Mouse (Mus musculus): ENCODE data around the gene Per1. TPM values are rescaled to one million over a fixed set of nuclear protein-coding genes. Genes with fewer than 3 reads are reported as not detected.

Gene Per1
- polyA plus RNA-seq, 1 experiment, result 25.0 TPM

DNA sequence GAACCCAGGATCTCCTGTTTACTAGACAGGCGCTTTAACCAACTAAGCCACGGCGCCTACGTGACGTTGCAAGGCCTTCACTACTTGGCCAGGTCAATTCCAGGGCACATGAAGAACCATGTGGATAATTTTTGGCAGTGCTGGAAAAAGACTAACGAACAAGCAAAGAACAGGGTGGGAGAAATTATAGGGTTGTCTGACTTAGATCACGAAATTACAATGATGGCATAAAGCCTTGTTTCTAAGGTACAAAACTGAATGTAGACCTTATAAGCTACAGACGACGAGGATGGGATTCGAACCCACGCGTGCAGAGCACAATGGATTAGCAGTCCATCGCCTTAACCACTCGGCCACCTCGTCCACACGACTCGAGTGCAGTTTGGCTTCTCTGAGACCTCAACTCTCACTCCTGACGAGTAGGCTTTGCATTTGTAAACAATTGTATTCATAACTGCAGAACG is 32.2 kb upstream of the Per1 start:
- peak overlapping the region; percentile 83 for H3K9ac ChIP-seq (ENCODE audit: low read depth, poor library complexity, severe bottlenecking)
- TF ChIP-seq CTCF (IDR thresholded peaks at IDR 0.05; ENCODE audit: low read depth, low read length) (no peak), EP300 (IDR thresholded peaks at IDR 0.05; ENCODE audit: insufficient read depth, low read depth, low read length) (peak; percentile 57; the same call in 1 of the 2 replicates)
- peak overlapping the region; percentile 92 for H3K4me3 ChIP-seq (ENCODE audit: low read depth, low read length)
- no peaks in the 10 kb centered on the region for H3K9me3 ChIP-seq (replicated peaks; ENCODE audit: control insufficient read depth, insufficient read depth, low read length, poor library complexity, severe bottlenecking)
- H3K27ac ChIP-seq (ENCODE audit: insufficient read depth, low read length), result peak overlapping the region; percentile 53
- H3K4me1 ChIP-seq (ENCODE audit: control insufficient read depth, insufficient read depth, low read length), result no peaks in the 10 kb centered on the region
- H3K27me3 ChIP-seq (ENCODE audit: control insufficient read depth, insufficient read depth, low read length, poor library complexity, severe bottlenecking), result no peaks in the 10 kb centered on the region
- no peaks in the 10 kb centered on the region for H3K36me3 ChIP-seq (ENCODE audit: control insufficient read depth, insufficient read depth, low read length, poor library complexity, severe bottlenecking)

DNA sequence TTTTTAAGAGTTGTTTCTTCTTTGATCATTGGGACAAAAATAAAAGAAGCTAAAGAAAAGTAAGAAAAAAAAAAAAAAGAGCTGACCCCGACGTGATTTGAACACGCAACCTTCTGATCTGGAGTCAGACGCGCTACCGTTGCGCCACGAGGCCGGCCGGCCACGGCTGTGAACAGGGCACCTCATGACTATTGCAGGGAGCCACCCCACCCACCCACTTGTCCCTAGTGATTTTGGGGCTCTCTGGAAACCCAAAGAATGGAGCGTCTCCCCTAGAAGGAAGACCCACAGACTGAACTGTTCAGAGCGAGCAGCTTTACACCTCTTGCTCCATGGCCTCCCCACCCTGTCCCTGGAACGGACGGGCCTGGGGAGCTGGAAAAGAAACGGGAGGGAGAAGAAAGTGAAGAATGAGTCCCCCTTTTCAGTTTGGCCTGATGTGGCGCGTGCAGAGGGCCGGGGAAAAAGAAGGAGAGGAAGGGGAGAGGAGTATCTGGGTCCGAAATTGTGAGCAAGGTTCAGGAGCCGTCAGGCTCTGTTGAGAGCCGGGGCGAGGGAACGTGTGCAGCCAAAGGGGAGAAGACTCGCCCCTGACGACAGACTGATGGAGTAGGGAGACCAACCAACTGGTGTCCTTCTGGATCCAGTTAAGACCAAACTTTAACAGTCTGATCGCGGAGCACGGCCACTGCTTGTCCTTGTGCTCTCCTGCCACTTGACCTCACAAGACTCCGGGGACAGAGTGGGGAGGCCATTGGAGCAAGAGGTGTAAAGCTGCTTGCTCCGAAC is 31.4 kb upstream of the Per1 start:
- TF ChIP-seq CTCF (IDR thresholded peaks at IDR 0.05; ENCODE audit: low read depth, low read length) (no peak), EP300 (IDR thresholded peaks at IDR 0.05; ENCODE audit: insufficient read depth, low read depth, low read length) (no peak), POLR2A (IDR thresholded peaks at IDR 0.05; ENCODE audit: insufficient read depth, low read length) (no peak)
- Histone ChIP-seq H3K4me3 (ENCODE audit: low read depth, low read length) (peak overlapping the region; percentile 93), H3K36me3 (ENCODE audit: control insufficient read depth, insufficient read depth, low read length, poor library complexity, severe bottlenecking) (no peaks in the 10 kb centered on the region), H3K9me3 (replicated peaks; ENCODE audit: control insufficient read depth, insufficient read depth, low read length, poor library complexity, severe bottlenecking) (no peaks in the 10 kb centered on the region), H3K4me1 (ENCODE audit: control insufficient read depth, insufficient read depth, low read length) (no peaks in the 10 kb centered on the region), H3K27me3 (ENCODE audit: control insufficient read depth, insufficient read depth, low read length, poor library complexity, severe bottlenecking) (no peaks in the 10 kb centered on the region), H3K27ac (ENCODE audit: insufficient read depth, low read length) (peak overlapping the region; percentile 53), H3K9ac (ENCODE audit: low read depth, poor library complexity, severe bottlenecking) (peak overlapping the region; percentile 83)

GRCm38 (mm10) chr11:69064259-69065133 is 30.5 kb upstream of the Per1 start:
- TF ChIP-seq EP300 (IDR thresholded peaks at IDR 0.05; ENCODE audit: insufficient read depth, low read depth, low read length), result no peak
- no peak for TF ChIP-seq POLR2A (IDR thresholded peaks at IDR 0.05; ENCODE audit: insufficient read depth, low read length)
- TF ChIP-seq CTCF (IDR thresholded peaks at IDR 0.05; ENCODE audit: low read depth, low read length), result no peak
- Histone ChIP-seq H3K4me1 (ENCODE audit: control insufficient read depth, insufficient read depth, low read length) (no peaks in the 10 kb centered on the region), H3K9me3 (replicated peaks; ENCODE audit: control insufficient read depth, insufficient read depth, low read length, poor library complexity, severe bottlenecking) (no peaks in the 10 kb centered on the region), H3K27ac (ENCODE audit: insufficient read depth, low read length) (no peak overlapping the region), H3K27me3 (ENCODE audit: control insufficient read depth, insufficient read depth, low read length, poor library complexity, severe bottlenecking) (no peaks in the 10 kb centered on the region), H3K36me3 (ENCODE audit: control insufficient read depth, insufficient read depth, low read length, poor library complexity, severe bottlenecking) (no peaks in the 10 kb centered on the region), H3K9ac (ENCODE audit: low read depth, poor library complexity, severe bottlenecking) (peak overlapping the region; percentile 83), H3K4me3 (ENCODE audit: low read depth, low read length) (peak overlapping the region; percentile 93)

GRCm38 (mm10) chr11:69065394-69065925 is 29.6 kb upstream of the Per1 start:
- Histone ChIP-seq H3K9me3 (replicated peaks; ENCODE audit: control insufficient read depth, insufficient read depth, low read length, poor library complexity, severe bottlenecking) (no peaks in the 10 kb centered on the region), H3K36me3 (ENCODE audit: control insufficient read depth, insufficient read depth, low read length, poor library complexity, severe bottlenecking) (no peaks in the 10 kb centered on the region), H3K27ac (ENCODE audit: insufficient read depth, low read length) (no peak overlapping the region), H3K4me1 (ENCODE audit: control insufficient read depth, insufficient read depth, low read length) (no peaks in the 10 kb centered on the region), H3K4me3 (ENCODE audit: low read depth, low read length) (no peak overlapping the region), H3K27me3 (ENCODE audit: control insufficient read depth, insufficient read depth, low read length, poor library complexity, severe bottlenecking) (no peaks in the 10 kb centered on the region), H3K9ac (ENCODE audit: low read depth, poor library complexity, severe bottlenecking) (peak overlapping the region; percentile 45; the same call in 1 of the 2 replicates)
- TF ChIP-seq POLR2A (IDR thresholded peaks at IDR 0.05; ENCODE audit: insufficient read depth, low read length), result no peak
- TF ChIP-seq EP300 (IDR thresholded peaks at IDR 0.05; ENCODE audit: insufficient read depth, low read depth, low read length), result no peak

- peak overlapping the region; percentile 45 for H3K9ac ChIP-seq (ENCODE audit: low read depth, poor library complexity, severe bottlenecking)
- H3K4me1 ChIP-seq (ENCODE audit: control insufficient read depth, insufficient read depth, low read length), result no peaks in the 10 kb centered on the region
- H3K27me3 ChIP-seq (ENCODE audit: control insufficient read depth, insufficient read depth, low read length, poor library complexity, severe bottlenecking), result no peaks in the 10 kb centered on the region
- peak overlapping the region; percentile 57 for H3K4me3 ChIP-seq (ENCODE audit: low read depth, low read length)
- no peak overlapping the region for H3K27ac ChIP-seq (ENCODE audit: insufficient read depth, low read length)
- no peaks in the 10 kb centered on the region for H3K36me3 ChIP-seq (ENCODE audit: control insufficient read depth, insufficient read depth, low read length, poor library complexity, severe bottlenecking)
- no peaks in the 10 kb centered on the region for H3K9me3 ChIP-seq (replicated peaks; ENCODE audit: control insufficient read depth, insufficient read depth, low read length, poor library complexity, severe bottlenecking)
- TF ChIP-seq EP300 (IDR thresholded peaks at IDR 0.05; ENCODE audit: insufficient read depth, low read depth, low read length) (no peak), CTCF (IDR thresholded peaks at IDR 0.05; ENCODE audit: low read depth, low read length) (no peak), POLR2A (IDR thresholded peaks at IDR 0.05; ENCODE audit: insufficient read depth, low read length) (no peak)
Observed at GRCm38 (mm10) chr11:69066163-69066861, 28.7 kb upstream of the Per1 start.

Data from ES-Bruce4 (cell line).